Mouse (Mus musculus) CH12.LX (cell line): ENCODE data around the gene Cib1. TPM values are rescaled to one million over a fixed set of nuclear protein-coding genes. Genes with fewer than 3 reads are reported as not detected.

ENCODE experiments used
- DNase-seq: peaks from one replicate; pipeline ENCODE4 v3.0.0-alpha.2; 2013; ENCODE audit errors: extremely low read depth
- H3K27ac ChIP-seq: 2 replicates; pipeline ENCODE4 v1.5.1; 2012; ENCODE audit warnings: low read depth, mild to moderate bottlenecking, control low read depth, moderate library complexity; ENCODE audit not compliant: insufficient read depth
- H3K27me3 ChIP-seq: replicated peaks from 2 replicates; pipeline ENCODE3; 2012; ENCODE audit warnings: inconsistent platforms
- H3K36me3 ChIP-seq, 2 experiments: replicated peaks in 1 of 2; 2 replicates each; pipeline versions ENCODE3 to v1.6.1; 2012; ENCODE audit warnings: inconsistent platforms in 1 of 2, low read length in 1 of 2, mild to moderate bottlenecking in 1 of 2, mixed read lengths in 1 of 2, moderate library complexity in 1 of 2; ENCODE audit not compliant: control insufficient read depth in 1 of 2, insufficient read depth in 1 of 2
- H3K4me1 ChIP-seq, 2 experiments: 2 replicates each; pipeline ENCODE4 v1.6.1; 2012; ENCODE audit warnings: inconsistent platforms in 1 of 2, moderate library complexity in 1 of 2; ENCODE audit not compliant: insufficient read depth in 2 of 2, control insufficient read depth in 1 of 2
- H3K4me2 ChIP-seq: 2 replicates; pipeline ENCODE4 v1.6.1; 2012; ENCODE audit warnings: low read depth, mild to moderate bottlenecking, control low read depth; ENCODE audit not compliant: poor library complexity, insufficient read depth, severe bottlenecking
- H3K4me3 ChIP-seq, 3 experiments: fragments of 150-350 bp in 1 of 3; sonication (generic) in 1 of 3; replicated peaks in 1 of 3; 2 replicates each; pipeline versions ENCODE3 to v1.5.1; 2011 to 2012; ENCODE audit warnings: low read depth in 2 of 3, low read length in 2 of 3, mild to moderate bottlenecking in 2 of 3, moderate library complexity in 2 of 3, control low read depth in 1 of 3, improper control_type of control experiment in 1 of 3, inconsistent platforms in 1 of 3, mixed read lengths in 1 of 3; ENCODE audit not compliant: poor library complexity in 1 of 3
- H3K79me2 ChIP-seq: replicated peaks from 2 replicates; pipeline ENCODE4 v1.6.1; 2012; ENCODE audit warnings: mild to moderate bottlenecking, moderate library complexity; ENCODE audit not compliant: control insufficient read depth, poor library complexity, insufficient read depth, severe bottlenecking; ENCODE audit errors: extremely low read depth
- H3K9ac ChIP-seq: 2 replicates; pipeline ENCODE4 v1.6.1; 2012; ENCODE audit warnings: low read depth, mild to moderate bottlenecking, control low read depth, moderate library complexity; ENCODE audit not compliant: insufficient read depth
- H3K9me3 ChIP-seq: replicated peaks from 2 replicates; pipeline ENCODE3; 2012; ENCODE audit warnings: low read length, inconsistent platforms, mixed read lengths
- CHD1 ChIP-seq: IDR thresholded peaks from 2 replicates; pipeline ENCODE4 v1.6.1; 2012; ENCODE audit warnings: low read depth, low read length, improper control_type of control experiment, inconsistent platforms
- CHD2 ChIP-seq: IDR thresholded peaks from 2 replicates; pipeline ENCODE4 v1.6.1; 2011; ENCODE audit warnings: low read length, improper control_type of control experiment
- CTCF ChIP-seq, 2 experiments: IDR thresholded peaks in 1 of 2; conservative IDR thresholded peaks in 1 of 2; 2 replicates each; pipeline ENCODE4 v1.5.1; 2011 to 2012; ENCODE audit warnings: low read depth in 2 of 2, low read length in 2 of 2, improper control_type of control experiment in 1 of 2, inconsistent platforms in 1 of 2, mild to moderate bottlenecking in 1 of 2, moderate library complexity in 1 of 2
- E2F4 ChIP-seq: IDR thresholded peaks from 2 replicates; pipeline ENCODE4 v1.6.1; 2011; ENCODE audit warnings: low read depth, low read length, improper control_type of control experiment; ENCODE audit not compliant: insufficient replicate concordance
- ELF1 ChIP-seq: IDR thresholded peaks from 2 replicates; pipeline ENCODE4 v1.6.1; 2014; ENCODE audit warnings: low read depth, mild to moderate bottlenecking, inconsistent platforms, low read length, improper control_type of control experiment
- EP300 ChIP-seq: IDR thresholded peaks from 2 replicates; pipeline ENCODE4 v1.6.1; 2011; ENCODE audit warnings: low read length, improper control_type of control experiment
- GABPA ChIP-seq: IDR thresholded peaks from 2 replicates; pipeline ENCODE4 v1.6.1; 2012; ENCODE audit warnings: low read depth, low read length, improper control_type of control experiment, inconsistent platforms; ENCODE audit not compliant: insufficient replicate concordance
- HCFC1 ChIP-seq: IDR thresholded peaks from 2 replicates; pipeline ENCODE4 v1.6.1; 2012; ENCODE audit warnings: low read depth, mild to moderate bottlenecking, inconsistent platforms, low read length, improper control_type of control experiment
- IRF4 ChIP-seq: IDR thresholded peaks from 2 replicates; pipeline ENCODE4 v1.6.1; 2014; ENCODE audit warnings: low read depth, mild to moderate bottlenecking, inconsistent platforms, low read length, improper control_type of control experiment
- JUN ChIP-seq: IDR thresholded peaks from 2 replicates; pipeline ENCODE4 v1.6.1; 2011; ENCODE audit warnings: low read depth, mild to moderate bottlenecking, low read length, improper control_type of control experiment, moderate library complexity; ENCODE audit not compliant: insufficient read depth
- JUND ChIP-seq: conservative IDR thresholded peaks from 2 replicates; pipeline ENCODE4 v1.6.1; 2011; ENCODE audit warnings: low read depth, low read length, improper control_type of control experiment
- MAFK ChIP-seq: IDR thresholded peaks from 2 replicates; pipeline ENCODE4 v1.6.1; 2011; ENCODE audit warnings: low read length, improper control_type of control experiment; ENCODE audit not compliant: insufficient replicate concordance
- MAX ChIP-seq: IDR thresholded peaks from 2 replicates; pipeline ENCODE4 v1.6.1; 2011; ENCODE audit warnings: low read length, improper control_type of control experiment
- MAZ ChIP-seq: IDR thresholded peaks from 2 replicates; pipeline ENCODE4 v1.6.1; 2012; ENCODE audit warnings: low read depth, mild to moderate bottlenecking, inconsistent platforms, low read length, improper control_type of control experiment, moderate library complexity
- MEF2A ChIP-seq: IDR thresholded peaks from 2 replicates; pipeline ENCODE4 v1.6.1; 2014; ENCODE audit warnings: low read depth, mild to moderate bottlenecking, inconsistent platforms, low read length, improper control_type of control experiment, borderline replicate concordance
- MYC ChIP-seq: IDR thresholded peaks from 2 replicates; pipeline ENCODE4 v1.6.1; 2011; ENCODE audit warnings: low read depth, mild to moderate bottlenecking, improper control_type of control experiment, low read length
- NELFE ChIP-seq: IDR thresholded peaks from 2 replicates; pipeline ENCODE4 v1.6.1; 2011; ENCODE audit warnings: low read depth, low read length, improper control_type of control experiment
- PAX5 ChIP-seq: IDR thresholded peaks from 2 replicates; pipeline ENCODE4 v1.6.1; 2012; ENCODE audit warnings: low read length, inconsistent platforms, mixed read lengths
- POLR2A ChIP-seq: IDR thresholded peaks from 2 replicates; pipeline ENCODE4 v1.6.1; 2011; ENCODE audit warnings: low read depth, mild to moderate bottlenecking, improper control_type of control experiment, low read length
- POLR2AphosphoS2 ChIP-seq: IDR thresholded peaks from 2 replicates; pipeline ENCODE4 v1.6.1; 2011; ENCODE audit warnings: low read depth, low read length, improper control_type of control experiment
- RAD21 ChIP-seq: IDR thresholded peaks from 2 replicates; pipeline ENCODE4 v1.6.1; 2011; ENCODE audit warnings: low read depth, mild to moderate bottlenecking, low read length, improper control_type of control experiment, moderate library complexity
- RCOR1 ChIP-seq: conservative IDR thresholded peaks from 2 replicates; pipeline ENCODE4 v1.6.1; 2012; ENCODE audit warnings: low read depth, mild to moderate bottlenecking, inconsistent platforms, low read length, improper control_type of control experiment
- SIN3A ChIP-seq: IDR thresholded peaks from 2 replicates; pipeline ENCODE4 v1.6.1; 2012; ENCODE audit warnings: low read length, improper control_type of control experiment, inconsistent platforms
- SMC3 ChIP-seq: IDR thresholded peaks from 2 replicates; pipeline ENCODE4 v1.6.1; 2011; ENCODE audit warnings: low read depth, low read length, improper control_type of control experiment
- TBP ChIP-seq: conservative IDR thresholded peaks from 2 replicates; pipeline ENCODE4 v1.6.1; 2011; ENCODE audit warnings: low read depth, low read length, improper control_type of control experiment
- UBTF ChIP-seq: IDR thresholded peaks from 2 replicates; pipeline ENCODE4 v1.6.1; 2012; ENCODE audit warnings: low read depth, mild to moderate bottlenecking, inconsistent platforms, low read length, improper control_type of control experiment, moderate library complexity
- USF1 ChIP-seq: IDR thresholded peaks from 2 replicates; pipeline ENCODE4 v1.6.1; 2014; ENCODE audit warnings: low read depth, mild to moderate bottlenecking, inconsistent platforms, low read length, improper control_type of control experiment
- USF2 ChIP-seq: conservative IDR thresholded peaks from 2 replicates; pipeline ENCODE4 v1.6.1; 2011; ENCODE audit warnings: low read depth, low read length, improper control_type of control experiment
- ZC3H11A ChIP-seq: IDR thresholded peaks from 2 replicates; pipeline ENCODE4 v1.6.1; 2012; ENCODE audit warnings: low read depth, mild to moderate bottlenecking, inconsistent platforms, low read length, improper control_type of control experiment
- ZKSCAN1 ChIP-seq: IDR thresholded peaks from 2 replicates; pipeline ENCODE4 v1.6.1; 2012; ENCODE audit warnings: low read depth, inconsistent platforms, low read length, improper control_type of control experiment, borderline replicate concordance
- ZNF384 ChIP-seq: IDR thresholded peaks from 2 replicates; pipeline ENCODE4 v1.6.1; 2012; ENCODE audit warnings: low read depth, low read length, improper control_type of control experiment, inconsistent platforms
- dilution Hi-C: fragments of 300-500 bp; cut with MboI; formaldehyde crosslinking; loops from 2 replicates; pipeline ENCODE4 v1.14.3; 2020; ENCODE audit warnings: low sequenced_read_pairs; ENCODE audit not compliant: extremely low pct_unique_long_range_greater_than_20kb, extremely low pct_ligation_motif_present
- in situ Hi-C: fragments of 300-500 bp; cut with MboI; formaldehyde crosslinking; loops from 3 replicates; pipeline ENCODE4 v1.14.3; 2019; ENCODE audit warnings: low sequenced_read_pairs, low pct_ligation_motif_present, low pct_unique_long_range_greater_than_20kb, mixed read lengths
- polyA plus RNA-seq: library from polyadenylated mRNA; unstranded; fragments of >175 nt; gene quantifications from 2 replicates; pipeline ENCODE4 v1.2.1, GENCODE M21; 2012; ENCODE audit warnings: low read depth; ENCODE audit not compliant: insufficient read length
- total RNA-seq, 2 experiments: library from RNA; depleted of rRNA; stranded (reverse); fragments of 300-350 nt in 1 of 2; fragments of >200 nt in 1 of 2; gene quantifications; 2 replicates each; pipeline ENCODE4 v1.2.3; 2012 to 2014

The Cib1 gene
- total and polyA plus RNA-seq, 3 experiments = 29.1 to 73.1 (median 48.1) TPM

- Histone ChIP-seq H3K9me3 (no peaks in the 10 kb centered on the region), H3K27ac (peak overlapping the region; percentile 90), H3K79me2 (peaks cover 51% of the 10 kb centered on the region), H3K4me2 (peak overlapping the region; percentile 66), H3K4me1 (peaks cover 62 to 96% of the 10 kb centered on the region in 2 experiments), H3K27me3 (no peaks in the 10 kb centered on the region), H3K9ac (peak overlapping the region; percentile 23; the same call in 1 of the 2 replicates), H3K4me3 (peak overlapping the region in 1 of 3 experiments; percentile 15), H3K36me3 (peaks cover 3% of the 10 kb centered on the region in 2 experiments)
- in situ Hi-C loops (no loop called here), dilution Hi-C loops (no loop called here)
- TF ChIP-seq IRF4 (0 out of 2 replicates have a peak, but pooled peaks have one; percentile 5), TBP (no peak), POLR2AphosphoS2 (no peak), ELF1 (0 out of 2 replicates have a peak, but pooled peaks have one; percentile 20), CHD2 (no peak)
- no peak for DNase-seq
Measured at GRCm38 (mm10) chr7:80207314-80207731, 25.3 kb downstream of the Cib1 start.

GRCm38 (mm10) chr7:80205705-80206589 lies 26.7 kb downstream of the Cib1 start:
- no peak overlapping the region for H3K4me3 ChIP-seq
- in situ Hi-C loops = no loop called here
- H3K9me3 ChIP-seq = no peaks in the 10 kb centered on the region
- peaks cover 51% of the 10 kb centered on the region for H3K79me2 ChIP-seq
- H3K4me2 ChIP-seq = peak overlapping the region; percentile 30; the same call in 1 of the 2 replicates
- DNase-seq = no peak
- H3K27me3 ChIP-seq = no peaks in the 10 kb centered on the region
- dilution Hi-C loops = no loop called here
- H3K9ac ChIP-seq = peak overlapping the region; percentile 6; the same call in 1 of the 2 replicates
- peak overlapping the region; percentile 90 for H3K27ac ChIP-seq
- H3K36me3 ChIP-seq = peaks cover 4 to 6% of the 10 kb centered on the region in 2 experiments
- peaks cover 65 to 98% of the 10 kb centered on the region in 2 experiments for H3K4me1 ChIP-seq
- TF ChIP-seq PAX5 (no peak), HCFC1 (no peak), EP300 (0 out of 2 replicates have a peak, but pooled peaks have one; percentile 14), MEF2A (peak; percentile 32; the same call in 1 of the 2 replicates), MAZ (no peak), POLR2AphosphoS2 (no peak), ZKSCAN1 (no peak), CHD2 (no peak), RCOR1 (no peak), GABPA (no peak), RAD21 (no peak), E2F4 (no peak), MYC (no peak), USF2 (no peak), UBTF (peak; percentile 4; the same call in 1 of the 2 replicates), MAX (0 out of 2 replicates have a peak, but pooled peaks have one; percentile 25), ZC3H11A (no peak), POLR2A (no peak), CHD1 (0 out of 2 replicates have a peak, but pooled peaks have one; percentile 22), ZNF384 (no peak), SMC3 (no peak), JUN (no peak), NELFE (no peak), MAFK (no peak), JUND (no peak), CTCF (conservative IDR thresholded peaks at IDR 0.05 in 1 of 2, IDR thresholded peaks at IDR 0.05 in 1 of 2; ENCODE audit: low read depth in 2 of 2, low read length in 2 of 2) (no peak), USF1 (peak; percentile 17; the same call in 1 of the 2 replicates), SIN3A (no peak)
